Mouse (Mus musculus) mesoderm, embryonic 11.5 days (tissue): ENCODE data around the gene Smad1.
A peak's percentile ranks its signal among the peaks of the same experiment; 100 is the strongest.

Experiments
- DNase-seq: peaks from one replicate; pipeline ENCODE4 v3.0.0-alpha.2; 2012; ENCODE audit warnings: low read depth, low spot score

The Smad1 gene

DNA sequence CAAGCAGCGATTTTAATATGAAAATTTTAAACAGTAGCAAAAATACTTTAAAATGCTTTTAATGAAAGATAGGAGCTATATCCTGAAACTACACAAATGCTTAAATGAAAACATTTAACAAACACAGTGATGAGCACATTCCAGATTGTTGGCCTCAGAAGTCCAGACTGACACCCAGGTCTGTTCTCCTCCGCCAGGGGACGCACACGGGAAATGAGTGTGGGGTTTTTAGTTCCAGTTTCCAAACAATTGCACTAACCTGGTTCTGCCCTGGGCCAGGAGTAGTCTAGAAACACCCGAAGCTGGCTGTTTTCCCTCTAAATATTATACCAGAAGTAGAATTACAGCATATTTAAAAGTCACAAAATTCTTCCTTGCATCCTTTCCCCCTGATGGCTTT, 99.6 kb downstream of the Smad1 start:
- DNase-seq: no peak

- peak; percentile 73 for DNase-seq
Measured at GRCm38 (mm10) chr8:79297763-79298162, 101.6 kb downstream of the Smad1 start.

DNA sequence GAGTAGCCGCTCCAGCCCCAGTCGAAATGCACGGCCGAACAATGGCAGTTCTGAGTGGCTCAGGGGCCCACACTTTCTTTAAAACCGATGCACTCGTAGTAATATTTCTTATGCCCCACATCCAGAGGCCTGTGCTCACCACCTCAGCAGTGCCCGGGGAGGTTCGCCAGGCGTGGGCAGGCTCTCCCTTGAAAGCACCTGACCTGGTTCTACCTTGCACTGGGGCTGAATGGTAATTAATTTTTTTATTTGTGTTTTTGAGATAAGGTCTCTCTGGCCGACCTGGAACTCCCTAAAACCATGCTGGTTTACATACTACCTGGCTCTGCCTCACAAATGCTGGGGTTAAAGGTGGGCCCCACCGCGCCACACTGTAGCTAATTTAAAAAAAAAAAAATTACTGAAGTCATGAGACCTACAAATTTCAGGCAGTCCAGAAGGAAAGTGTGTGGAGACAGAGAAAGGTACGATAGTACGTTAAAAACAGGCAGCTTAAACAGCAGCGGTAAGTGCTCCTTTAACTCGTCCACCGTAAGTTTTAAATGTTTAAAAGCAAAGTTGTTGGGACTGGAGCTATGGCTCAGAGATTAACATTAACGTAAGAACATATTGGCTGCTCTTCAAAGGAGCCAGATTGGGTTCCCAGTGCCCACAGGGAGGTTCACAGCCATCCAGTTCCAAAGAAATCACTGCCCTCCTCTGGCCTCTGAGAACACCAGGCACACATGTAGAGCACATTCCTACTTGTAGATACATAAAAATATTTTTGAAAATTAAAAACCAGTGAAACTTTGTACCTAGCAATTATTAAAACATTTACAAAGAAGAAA, 103.8 kb downstream of the Smad1 start:
- DNase-seq: no peak

DNA sequence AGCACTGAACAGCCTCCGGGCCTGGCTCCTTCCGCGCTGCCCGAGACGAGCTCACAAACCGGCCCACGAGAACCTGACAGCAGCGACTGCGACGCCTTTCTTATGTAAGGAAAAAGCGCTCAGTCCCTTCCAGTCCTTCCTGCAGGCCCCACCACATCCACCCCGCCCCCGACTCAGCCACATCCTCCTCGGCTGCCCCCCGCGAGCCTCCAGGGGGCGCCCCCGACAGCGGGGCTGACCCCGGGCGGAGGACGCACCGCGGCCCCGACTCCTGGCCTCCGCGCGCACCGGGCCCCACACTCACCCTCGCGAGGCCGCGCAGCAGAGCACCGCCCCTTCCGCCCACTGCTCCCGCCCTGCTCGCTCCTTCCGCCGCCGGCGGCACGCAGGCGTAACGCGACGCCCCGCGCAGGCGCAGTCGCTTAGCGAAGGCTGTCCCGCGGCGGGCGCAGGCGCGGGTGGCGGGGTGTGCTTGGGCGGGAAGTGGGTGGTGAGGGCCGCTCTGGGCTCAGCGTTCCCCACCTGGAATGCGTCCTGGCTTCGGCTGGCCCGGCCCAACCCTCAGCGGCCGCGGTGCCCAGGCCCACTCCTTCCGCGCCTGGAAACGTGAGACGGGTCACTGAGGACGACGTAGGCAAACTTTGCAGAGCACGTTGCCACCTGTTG, 104.6 kb downstream of the Smad1 start, which contains the start of gene Mmaa:
Gene Mmaa, minus strand, starts transcription at position 328 of the 666 bp plus-strand sequence.
- peak; percentile 98 for DNase-seq

DNA sequence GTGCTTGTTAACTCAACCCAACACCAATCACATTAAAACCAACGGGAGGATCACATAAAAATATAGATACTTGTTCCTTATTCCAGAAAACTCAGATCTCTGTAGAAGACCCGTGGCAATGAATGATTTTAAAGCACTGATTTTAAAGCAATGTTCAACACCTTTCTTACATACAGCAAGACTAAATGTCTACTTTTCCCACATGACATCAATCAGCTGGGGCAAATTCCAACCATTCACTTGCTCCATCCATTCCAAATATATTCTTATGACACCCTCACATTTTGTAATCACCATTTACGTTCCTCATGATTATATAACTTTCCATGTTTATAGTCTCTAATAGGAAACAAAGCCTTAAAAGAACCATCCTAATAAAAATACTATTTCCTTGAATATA, 105.5 kb downstream of the Smad1 start:
- DNase-seq: no peak

GRCm38 (mm10) chr8:79292712-79293264, 106.5 kb downstream of the Smad1 start:
- no peak for DNase-seq

DNA sequence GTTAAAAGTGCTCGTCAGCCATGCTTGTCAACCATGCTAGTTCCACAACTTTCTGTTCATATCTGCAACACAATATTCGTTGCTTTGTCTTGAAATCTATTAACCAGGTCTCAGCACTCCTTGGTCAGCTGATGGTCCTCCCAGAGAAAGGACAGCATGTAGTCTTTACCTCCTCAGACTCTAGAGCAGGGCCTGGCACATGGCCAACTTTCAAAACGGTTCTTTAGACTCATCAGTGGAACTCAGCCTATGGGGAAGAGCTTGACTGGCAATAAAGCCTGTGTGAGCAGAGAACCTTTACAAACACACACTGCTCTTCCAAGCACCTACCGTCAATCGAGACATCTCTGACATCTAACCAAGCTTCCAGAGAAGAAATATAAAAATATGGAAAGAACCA, 109.7 kb downstream of the Smad1 start:
- DNase-seq: no peak

- DNase-seq: no peak
Measured at GRCm38 (mm10) chr8:79288681-79289080, 110.6 kb downstream of the Smad1 start.
